Mouse (Mus musculus): ENCODE results near the gene Iqcf1. TPM values are rescaled to one million over a fixed set of nuclear protein-coding genes. Genes with fewer than 3 reads are reported as not detected.

The Iqcf1 gene
- polyA plus RNA-seq, 1 experiment from 2014 or later = not detected

DNA sequence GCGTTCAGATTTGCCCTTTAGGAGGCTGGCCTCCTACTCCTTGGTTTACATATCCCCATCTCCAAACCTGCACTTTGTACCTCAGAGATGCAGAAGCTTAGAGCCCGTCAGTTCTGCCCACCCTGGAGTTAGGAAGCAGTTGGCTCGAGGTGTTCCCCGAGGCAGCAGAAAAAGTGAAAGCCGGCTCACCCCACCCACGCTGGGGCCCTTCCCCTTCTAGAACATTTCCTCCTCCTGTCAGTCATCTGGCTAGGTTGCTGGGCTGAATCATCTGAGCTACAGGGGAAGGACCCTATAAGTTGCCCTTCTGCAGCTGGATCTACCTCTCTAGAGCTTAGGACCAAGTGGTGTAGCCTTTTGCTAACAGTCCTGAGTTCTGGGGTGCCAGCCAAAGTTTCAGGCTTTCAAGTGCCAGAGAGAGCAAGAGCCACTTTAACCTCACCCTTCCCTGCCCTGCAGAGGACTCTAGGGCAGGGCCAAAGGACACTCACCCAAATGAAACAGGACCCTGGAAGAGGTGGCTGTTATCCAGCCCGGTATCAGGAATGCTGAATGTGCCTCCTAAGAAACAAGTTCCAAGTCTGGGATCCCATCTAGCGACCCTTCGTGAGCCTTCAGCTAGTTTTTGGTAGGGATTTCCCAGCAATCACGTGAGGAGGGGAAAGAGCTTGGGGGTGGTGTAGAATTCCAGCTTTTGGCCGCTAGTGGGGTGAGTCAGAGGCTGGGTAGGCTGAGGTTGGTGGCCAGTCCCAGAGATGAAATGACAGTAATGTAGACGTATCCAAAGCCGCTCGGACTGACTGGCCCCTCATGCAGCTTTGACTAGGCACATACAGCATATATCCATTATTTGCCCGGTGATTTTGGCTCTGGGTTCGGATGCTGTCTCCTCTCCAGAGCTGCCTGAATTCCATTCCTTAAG, 23.5 kb upstream of the Iqcf1 start:
- DNase-seq (no peak), ATAC-seq (ENCODE audit: low FRiP score, low TSS enrichment) (no peak; the same call in 1 of the 2 replicates)
- WGBS = 39% methylated on average over 16 of the region's 16 CpGs
- Histone ChIP-seq H3K36me3 (ENCODE audit: control insufficient read depth, insufficient read depth, low read length) (peaks cover 12% of the 10 kb centered on the region; the same call in 1 of the 2 replicates), H3K27ac (replicated peaks; ENCODE audit: low read depth, low read length) (0 out of 2 replicates have a peak overlapping the region, but pooled peaks have one; percentile 26), H3K4me3 (replicated peaks; ENCODE audit: low read depth, low read length) (peak overlapping the region; percentile 66), H3K27me3 (ENCODE audit: control insufficient read depth, insufficient read depth, low read length) (no peaks in the 10 kb centered on the region), H3K9ac (replicated peaks; ENCODE audit: low read length) (no peak overlapping the region; the same call in 1 of the 2 replicates), H3K4me2 (ENCODE audit: low read length) (peak overlapping the region; percentile 33; the same call in 1 of the 2 replicates), H3K4me1 (ENCODE audit: control insufficient read depth, insufficient read depth, low read length) (peaks cover 12% of the 10 kb centered on the region), H3K9me3 (ENCODE audit: control insufficient read depth, low read length) (no peaks in the 10 kb centered on the region)

DNA sequence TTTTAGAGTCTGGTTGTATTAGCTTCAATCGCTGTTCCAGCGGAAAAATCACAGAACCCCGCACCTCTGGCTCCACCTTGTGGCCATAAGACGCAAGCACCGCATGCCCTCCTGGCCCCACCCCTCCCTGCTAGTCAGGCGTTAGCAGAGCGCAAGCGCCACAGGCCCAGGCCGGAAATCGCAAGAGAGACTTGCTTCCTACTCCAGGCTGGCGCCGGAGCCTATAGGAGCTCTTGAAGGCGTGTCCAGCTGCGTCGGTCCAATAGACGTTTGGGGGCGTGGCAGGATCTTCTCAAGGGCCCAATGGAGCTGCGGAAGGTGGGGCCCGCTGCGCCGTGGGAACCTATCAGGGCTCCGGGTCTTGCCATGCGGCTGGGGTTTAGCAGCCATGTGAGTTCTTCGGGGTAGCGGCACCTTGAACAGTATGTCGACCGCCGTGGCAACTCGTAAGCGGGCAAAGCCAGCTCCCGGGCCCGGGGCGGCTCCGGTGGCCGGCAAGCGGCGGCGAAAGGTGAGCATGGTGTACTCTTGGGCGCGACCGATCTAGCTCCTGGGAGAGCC, 22.8 kb upstream of the Iqcf1 start, which contains the start of gene Parp3:
Gene Parp3, minus strand, starts transcription at position 26 of the 561 bp plus-strand sequence.
- under 1% methylated on average over 41 of the region's 41 CpGs for WGBS
- peaks cover 19% of the 10 kb centered on the region; the same call in 1 of the 2 replicates for H3K36me3 ChIP-seq (ENCODE audit: control insufficient read depth, insufficient read depth, low read length)
- peaks cover 12% of the 10 kb centered on the region for H3K4me1 ChIP-seq (ENCODE audit: control insufficient read depth, insufficient read depth, low read length)
- H3K4me3 ChIP-seq (replicated peaks; ENCODE audit: low read depth, low read length) = peak within 1 kb of the TSS; percentile 66
- H3K9ac ChIP-seq (replicated peaks; ENCODE audit: low read length) = peak within 1 kb of the TSS; percentile 62
- 0 out of 2 replicates have a peak within 1 kb of the TSS, but pooled peaks have one; percentile 26 for H3K27ac ChIP-seq (replicated peaks; ENCODE audit: low read depth, low read length)
- H3K9me3 ChIP-seq (ENCODE audit: control insufficient read depth, low read length) = no peaks in the 10 kb centered on the region
- no peaks in the 10 kb centered on the region for H3K27me3 ChIP-seq (ENCODE audit: control insufficient read depth, insufficient read depth, low read length)
- DNase-seq (peak; percentile 100), ATAC-seq (ENCODE audit: low FRiP score, low TSS enrichment) (peak; percentile 97)
- peak within 1 kb of the TSS; percentile 95 for H3K4me2 ChIP-seq (ENCODE audit: low read length)

DNA sequence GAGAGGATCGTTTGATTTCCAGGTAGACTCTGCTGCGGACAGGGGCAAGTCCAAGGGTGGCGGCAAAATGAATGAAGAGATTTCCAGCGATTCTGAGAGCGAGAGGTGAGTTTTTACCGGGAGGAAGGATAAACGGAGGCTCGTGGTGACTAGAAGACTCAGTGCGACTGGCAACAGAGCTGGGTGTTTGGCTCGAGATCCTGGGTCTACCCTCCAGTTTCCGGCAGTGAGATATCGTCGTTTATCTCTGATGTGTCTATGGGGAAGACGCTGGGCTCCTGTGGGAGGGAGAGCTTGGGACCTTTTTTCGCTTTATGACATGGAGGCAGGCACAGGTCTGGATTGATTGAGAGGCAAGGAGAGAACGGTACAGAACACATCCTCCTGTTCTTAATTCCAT, 22.1 kb upstream of the Iqcf1 start:
- ATAC-seq (ENCODE audit: low FRiP score, low TSS enrichment) (no peak), DNase-seq (no peak)
- H3K4me2 ChIP-seq (ENCODE audit: low read length) = peak overlapping the region; percentile 95
- peaks cover 12% of the 10 kb centered on the region for H3K4me1 ChIP-seq (ENCODE audit: control insufficient read depth, insufficient read depth, low read length)
- H3K9me3 ChIP-seq (ENCODE audit: control insufficient read depth, low read length) = no peaks in the 10 kb centered on the region
- peak overlapping the region; percentile 62 for H3K9ac ChIP-seq (replicated peaks; ENCODE audit: low read length)
- H3K4me3 ChIP-seq (replicated peaks; ENCODE audit: low read depth, low read length) = peak overlapping the region; percentile 66
- H3K27ac ChIP-seq (replicated peaks; ENCODE audit: low read depth, low read length) = no peak overlapping the region
- peaks cover 21% of the 10 kb centered on the region for H3K36me3 ChIP-seq (ENCODE audit: control insufficient read depth, insufficient read depth, low read length)
- 6% methylated on average over 16 of the region's 16 CpGs for WGBS
- H3K27me3 ChIP-seq (ENCODE audit: control insufficient read depth, insufficient read depth, low read length) = no peaks in the 10 kb centered on the region

DNA sequence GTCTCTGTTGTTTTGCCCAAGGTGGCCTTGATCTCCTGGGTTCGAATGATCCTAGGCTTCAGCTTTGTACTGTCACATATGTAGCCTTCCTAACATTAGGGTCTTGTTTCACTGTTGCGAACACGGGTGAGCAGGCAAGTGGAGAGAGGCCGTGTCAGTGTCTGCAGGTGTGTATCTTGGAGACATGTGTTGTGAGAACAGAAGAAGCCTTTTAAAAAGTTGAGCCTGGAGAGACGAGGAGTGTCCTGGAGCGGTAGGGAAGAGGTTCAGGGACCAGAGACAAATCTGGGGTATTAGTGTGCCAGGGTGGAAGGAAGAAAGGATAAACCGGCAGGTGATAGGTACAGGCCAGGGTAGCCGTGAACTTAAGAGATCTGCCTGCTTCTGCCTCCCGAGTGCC, 21.7 kb upstream of the Iqcf1 start:
- ATAC-seq (ENCODE audit: low FRiP score, low TSS enrichment) (no peak), DNase-seq (no peak)
- H3K4me2 ChIP-seq (ENCODE audit: low read length) = peak overlapping the region; percentile 95
- H3K4me3 ChIP-seq (replicated peaks; ENCODE audit: low read depth, low read length) = peak overlapping the region; percentile 66
- H3K27ac ChIP-seq (replicated peaks; ENCODE audit: low read depth, low read length) = no peak overlapping the region
- peak overlapping the region; percentile 62 for H3K9ac ChIP-seq (replicated peaks; ENCODE audit: low read length)
- H3K27me3 ChIP-seq (ENCODE audit: control insufficient read depth, insufficient read depth, low read length) = no peaks in the 10 kb centered on the region
- WGBS = 83% methylated on average over 9 of the region's 9 CpGs
- H3K4me1 ChIP-seq (ENCODE audit: control insufficient read depth, insufficient read depth, low read length) = peaks cover 12% of the 10 kb centered on the region
- H3K9me3 ChIP-seq (ENCODE audit: control insufficient read depth, low read length) = no peaks in the 10 kb centered on the region
- peaks cover 26% of the 10 kb centered on the region for H3K36me3 ChIP-seq (ENCODE audit: control insufficient read depth, insufficient read depth, low read length)

DNA sequence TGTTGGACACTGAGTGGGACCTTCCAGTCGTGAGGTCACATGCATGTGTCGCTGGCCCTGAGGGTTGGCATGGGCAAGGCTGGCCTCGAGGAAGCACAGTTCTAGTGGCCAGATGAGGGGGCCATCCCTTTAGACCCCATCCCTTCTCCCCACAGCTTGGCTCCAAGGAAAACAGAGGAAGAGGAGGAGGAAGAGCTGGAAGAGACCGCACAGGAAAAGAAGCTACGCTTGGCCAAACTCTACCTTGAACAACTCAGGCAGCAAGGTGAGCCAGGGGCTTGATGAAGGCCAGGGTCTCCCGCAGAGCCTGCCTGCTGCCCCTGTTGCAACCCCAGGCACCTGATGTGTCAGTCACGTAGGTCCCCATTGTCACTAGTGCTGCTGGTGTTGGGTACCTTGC, 19.2 kb upstream of the Iqcf1 start:
- no peak overlapping the region for H3K9ac ChIP-seq (replicated peaks; ENCODE audit: low read length)
- ATAC-seq (ENCODE audit: low FRiP score, low TSS enrichment) (no peak), DNase-seq (no peak)
- no peak overlapping the region for H3K27ac ChIP-seq (replicated peaks; ENCODE audit: low read depth, low read length)
- no peaks in the 10 kb centered on the region for H3K9me3 ChIP-seq (ENCODE audit: control insufficient read depth, low read length)
- H3K4me2 ChIP-seq (ENCODE audit: low read length) = no peak overlapping the region
- H3K27me3 ChIP-seq (ENCODE audit: control insufficient read depth, insufficient read depth, low read length) = no peaks in the 10 kb centered on the region
- 97% methylated on average over 7 of the region's 7 CpGs for WGBS
- peaks cover 50% of the 10 kb centered on the region for H3K36me3 ChIP-seq (ENCODE audit: control insufficient read depth, insufficient read depth, low read length)
- no peak overlapping the region for H3K4me3 ChIP-seq (replicated peaks; ENCODE audit: low read depth, low read length)
- peaks cover 8% of the 10 kb centered on the region for H3K4me1 ChIP-seq (ENCODE audit: control insufficient read depth, insufficient read depth, low read length)

DNA sequence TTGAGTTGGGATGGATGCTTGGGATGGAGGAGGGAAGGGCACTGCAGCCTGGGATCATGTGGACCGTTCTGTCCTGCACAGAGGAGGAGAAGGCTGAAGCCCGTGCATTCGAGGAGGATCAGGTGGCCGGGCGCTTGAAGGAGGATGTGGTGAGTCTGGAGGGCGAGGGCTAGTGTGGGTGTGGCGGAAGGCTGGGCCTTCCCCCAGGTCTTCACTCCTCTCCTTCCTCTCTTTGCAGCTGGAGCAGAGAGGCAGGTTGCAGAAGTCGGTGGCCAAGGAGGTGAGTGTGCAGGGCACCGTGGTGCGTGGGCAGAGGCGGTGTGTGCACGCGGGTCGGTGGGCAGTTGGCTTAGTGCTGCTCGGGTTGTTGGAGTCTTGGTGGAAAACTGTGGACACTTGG, 18.7 kb upstream of the Iqcf1 start:
- Histone ChIP-seq H3K27me3 (ENCODE audit: control insufficient read depth, insufficient read depth, low read length) (no peaks in the 10 kb centered on the region), H3K27ac (replicated peaks; ENCODE audit: low read depth, low read length) (no peak overlapping the region), H3K36me3 (ENCODE audit: control insufficient read depth, insufficient read depth, low read length) (peaks cover 56% of the 10 kb centered on the region), H3K9me3 (ENCODE audit: control insufficient read depth, low read length) (no peaks in the 10 kb centered on the region), H3K4me3 (replicated peaks; ENCODE audit: low read depth, low read length) (no peak overlapping the region), H3K4me1 (ENCODE audit: control insufficient read depth, insufficient read depth, low read length) (peaks cover 8% of the 10 kb centered on the region), H3K9ac (replicated peaks; ENCODE audit: low read length) (no peak overlapping the region), H3K4me2 (ENCODE audit: low read length) (no peak overlapping the region)
- DNase-seq = no peak
- ATAC-seq (ENCODE audit: low FRiP score, low TSS enrichment) = no peak
- 97% methylated on average over 15 of the region's 15 CpGs for WGBS

DNA sequence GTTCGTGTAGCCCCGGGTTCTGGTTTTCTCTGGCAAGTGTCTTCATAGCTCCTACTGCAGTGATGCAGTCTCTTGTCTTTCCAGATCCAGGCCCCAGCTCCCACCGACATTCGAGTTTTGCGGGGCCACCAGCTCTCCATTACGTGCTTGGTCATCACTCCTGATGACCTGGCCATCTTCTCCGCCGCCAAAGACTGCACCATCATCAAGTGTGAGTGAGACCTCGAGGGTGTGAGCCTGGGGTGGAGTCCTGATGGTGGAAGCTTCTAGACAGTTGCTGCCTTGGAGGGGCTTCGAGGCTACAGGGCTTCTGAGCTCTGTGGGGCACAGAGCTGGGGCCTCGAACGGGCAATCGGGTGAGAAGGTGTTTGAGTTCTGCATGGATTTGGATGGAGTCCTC, 18.1 kb upstream of the Iqcf1 start:
- Histone ChIP-seq H3K36me3 (ENCODE audit: control insufficient read depth, insufficient read depth, low read length) (peaks cover 60% of the 10 kb centered on the region), H3K4me2 (ENCODE audit: low read length) (no peak overlapping the region), H3K4me3 (replicated peaks; ENCODE audit: low read depth, low read length) (no peak overlapping the region), H3K9me3 (ENCODE audit: control insufficient read depth, low read length) (no peaks in the 10 kb centered on the region), H3K9ac (replicated peaks; ENCODE audit: low read length) (no peak overlapping the region), H3K27me3 (ENCODE audit: control insufficient read depth, insufficient read depth, low read length) (no peaks in the 10 kb centered on the region), H3K27ac (replicated peaks; ENCODE audit: low read depth, low read length) (no peak overlapping the region), H3K4me1 (ENCODE audit: control insufficient read depth, insufficient read depth, low read length) (peaks cover 8% of the 10 kb centered on the region)
- ATAC-seq (ENCODE audit: low FRiP score, low TSS enrichment) = no peak
- WGBS = 96% methylated on average over 13 of the region's 13 CpGs
- no peak for DNase-seq

DNA sequence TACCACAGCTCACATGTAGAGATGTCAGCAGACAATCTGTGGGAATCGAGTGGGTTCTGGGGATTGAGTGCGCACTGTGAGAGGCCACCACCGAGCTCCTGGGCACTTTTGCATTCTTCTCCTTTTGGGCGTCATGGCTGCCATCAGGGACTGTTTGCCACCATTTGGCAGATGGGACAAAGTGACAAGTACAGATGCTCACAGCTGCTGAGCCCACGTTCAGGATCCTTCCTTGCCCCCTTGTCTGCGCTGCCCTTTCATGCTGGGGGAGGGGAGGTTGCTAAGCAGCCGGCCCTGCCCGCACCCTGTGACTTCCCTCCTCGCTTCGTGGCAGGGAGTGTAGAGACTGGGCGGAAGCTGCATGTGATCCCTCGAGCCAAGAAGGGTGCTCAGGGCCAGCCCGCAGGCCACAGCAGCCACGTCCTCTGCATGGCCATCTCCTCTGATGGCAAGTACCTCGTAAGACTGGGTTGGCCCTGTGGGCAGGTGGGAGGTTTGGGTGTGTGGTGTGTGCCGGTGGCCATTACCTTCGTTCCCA, 17.1 kb upstream of the Iqcf1 start:
- Histone ChIP-seq H3K4me3 (replicated peaks; ENCODE audit: low read depth, low read length) (no peak overlapping the region), H3K27ac (replicated peaks; ENCODE audit: low read depth, low read length) (no peak overlapping the region), H3K9me3 (ENCODE audit: control insufficient read depth, low read length) (no peaks in the 10 kb centered on the region), H3K27me3 (ENCODE audit: control insufficient read depth, insufficient read depth, low read length) (no peaks in the 10 kb centered on the region), H3K36me3 (ENCODE audit: control insufficient read depth, insufficient read depth, low read length) (peaks cover 60% of the 10 kb centered on the region), H3K9ac (replicated peaks; ENCODE audit: low read length) (no peak overlapping the region), H3K4me1 (ENCODE audit: control insufficient read depth, insufficient read depth, low read length) (peaks cover 6% of the 10 kb centered on the region), H3K4me2 (ENCODE audit: low read length) (no peak overlapping the region)
- DNase-seq = no peak
- WGBS = 91% methylated on average over 17 of the region's 17 CpGs
- ATAC-seq (ENCODE audit: low FRiP score, low TSS enrichment) = no peak
